Mouse (Mus musculus): Measurements from ENCODE around the gene Usp53. TPM values are rescaled to one million over a fixed set of nuclear protein-coding genes. Genes with fewer than 3 reads are reported as not detected.
A peak's percentile ranks its signal among the peaks of the same experiment; 100 is the strongest.

Gene Usp53
- 14.8 and 21.5 TPM in 2 replicates for total RNA-seq (2012; rRNA removed)

- Histone ChIP-seq H3K9ac (ENCODE audit: insufficient read depth, low read depth, low read length, poor library complexity, severe bottlenecking) (peak within 1 kb of the TSS; percentile 95), H3K36me3 (ENCODE audit: control insufficient read depth, insufficient read depth, low read length, poor library complexity, severe bottlenecking) (no peaks in the 10 kb centered on the region), H3K4me3 (ENCODE audit: insufficient read depth in 1 of 2, low read depth in 1 of 2, low read length in 2 of 2, poor library complexity in 1 of 2, severe bottlenecking in 1 of 2) (peak within 1 kb of the TSS; percentile 79 to 84), H3K27ac (ENCODE audit: insufficient read depth, low read depth, low read length, poor library complexity, severe bottlenecking) (peak within 1 kb of the TSS; percentile 80), H3K9me3 (ENCODE audit: control insufficient read depth, insufficient read depth, low read depth, low read length) (no peaks in the 10 kb centered on the region), H3K4me1 (ENCODE audit: control insufficient read depth in 2 of 2, insufficient read depth in 2 of 2, low read length in 2 of 2, poor library complexity in 1 of 2) (peaks cover 2 to 6% of the 10 kb centered on the region in 2 experiments; a peak in 3 of 4 replicates)
- TF ChIP-seq ZNF384 (IDR thresholded peaks at IDR 0.05; ENCODE audit: low read depth, low read length) (no peak), CHD2 (IDR thresholded peaks at IDR 0.05; ENCODE audit: low read depth, low read length) (peak; percentile 94)
- peak; percentile 81 for DNase-seq (ENCODE audit: low read depth, low spot score)
- in situ Hi-C loops (cut with MboI; ENCODE audit: low sequenced_read_pairs in 2 of 2, unreplicated experiment in 2 of 2): no loop called here
Observed at GRCm38 (mm10) chr3:122984249-122985182, at the start of gene Usp53. Gene Usp53, minus strand, starts transcription at chr3:122984510.

GRCm38 (mm10) chr3:123033804-123034203 is 49.5 kb upstream of the Usp53 start:
- H3K27ac ChIP-seq (ENCODE audit: insufficient read depth, low read depth, low read length, poor library complexity, severe bottlenecking): no peak overlapping the region
- in situ Hi-C loops (cut with MboI; ENCODE audit: low sequenced_read_pairs in 2 of 2, unreplicated experiment in 2 of 2): no loop called here
- no peak overlapping the region for H3K4me3 ChIP-seq (ENCODE audit: insufficient read depth in 1 of 2, low read depth in 1 of 2, low read length in 2 of 2, poor library complexity in 1 of 2, severe bottlenecking in 1 of 2)
- H3K4me1 ChIP-seq (ENCODE audit: control insufficient read depth in 2 of 2, insufficient read depth in 2 of 2, low read length in 2 of 2, poor library complexity in 1 of 2): no peaks in the 10 kb centered on the region
- no peaks in the 10 kb centered on the region for H3K9me3 ChIP-seq (ENCODE audit: control insufficient read depth, insufficient read depth, low read depth, low read length)
- no peaks in the 10 kb centered on the region for H3K36me3 ChIP-seq (ENCODE audit: control insufficient read depth, insufficient read depth, low read length, poor library complexity, severe bottlenecking)
- no peak overlapping the region for H3K9ac ChIP-seq (ENCODE audit: insufficient read depth, low read depth, low read length, poor library complexity, severe bottlenecking)
- TF ChIP-seq ZC3H11A (IDR thresholded peaks at IDR 0.05; ENCODE audit: borderline replicate concordance, low read depth, low read length) (no peak), HCFC1 (IDR thresholded peaks at IDR 0.05; ENCODE audit: borderline replicate concordance, insufficient read depth, low read length) (no peak), ZNF384 (IDR thresholded peaks at IDR 0.05; ENCODE audit: low read depth, low read length) (no peak), CHD2 (IDR thresholded peaks at IDR 0.05; ENCODE audit: low read depth, low read length) (no peak), MAFK (IDR thresholded peaks at IDR 0.05; ENCODE audit: insufficient read depth, low read depth, low read length) (no peak)
- DNase-seq (ENCODE audit: low read depth, low spot score): no peak

DNA sequence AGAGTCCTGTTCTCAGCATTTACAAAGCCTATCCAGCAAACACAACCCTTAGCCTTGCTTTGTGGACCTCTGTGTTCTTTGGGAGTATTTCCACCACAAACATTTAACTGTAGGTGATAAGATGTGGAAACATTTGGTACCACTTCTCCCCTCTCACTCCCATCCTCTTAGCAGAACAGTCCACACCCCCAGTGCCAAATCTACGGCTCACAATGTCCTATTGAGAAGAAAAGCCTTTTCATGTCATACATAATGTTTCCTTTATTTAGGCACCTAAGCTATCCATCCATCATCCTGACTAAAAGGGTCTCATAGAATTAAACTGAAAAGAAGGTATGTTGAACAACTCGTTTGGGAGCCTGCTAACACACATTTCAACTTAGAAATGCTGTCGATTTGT is 41.3 kb upstream of the Usp53 start:
- Histone ChIP-seq H3K9me3 (ENCODE audit: control insufficient read depth, insufficient read depth, low read depth, low read length) (no peaks in the 10 kb centered on the region), H3K4me1 (ENCODE audit: control insufficient read depth in 2 of 2, insufficient read depth in 2 of 2, low read length in 2 of 2, poor library complexity in 1 of 2) (no peaks in the 10 kb centered on the region), H3K4me3 (ENCODE audit: insufficient read depth in 1 of 2, low read depth in 1 of 2, low read length in 2 of 2, poor library complexity in 1 of 2, severe bottlenecking in 1 of 2) (no peak overlapping the region), H3K27ac (ENCODE audit: insufficient read depth, low read depth, low read length, poor library complexity, severe bottlenecking) (no peak overlapping the region), H3K36me3 (ENCODE audit: control insufficient read depth, insufficient read depth, low read length, poor library complexity, severe bottlenecking) (no peaks in the 10 kb centered on the region), H3K9ac (ENCODE audit: insufficient read depth, low read depth, low read length, poor library complexity, severe bottlenecking) (no peak overlapping the region)
- TF ChIP-seq ZNF384 (IDR thresholded peaks at IDR 0.05; ENCODE audit: low read depth, low read length) (no peak), HCFC1 (IDR thresholded peaks at IDR 0.05; ENCODE audit: borderline replicate concordance, insufficient read depth, low read length) (no peak), CHD2 (IDR thresholded peaks at IDR 0.05; ENCODE audit: low read depth, low read length) (no peak), MAFK (IDR thresholded peaks at IDR 0.05; ENCODE audit: insufficient read depth, low read depth, low read length) (no peak), ZC3H11A (IDR thresholded peaks at IDR 0.05; ENCODE audit: borderline replicate concordance, low read depth, low read length) (no peak)
- in situ Hi-C loops (cut with MboI; ENCODE audit: low sequenced_read_pairs in 2 of 2, unreplicated experiment in 2 of 2): no loop called here
- no peak for DNase-seq (ENCODE audit: low read depth, low spot score)

- no peaks in the 10 kb centered on the region for H3K36me3 ChIP-seq (ENCODE audit: control insufficient read depth, insufficient read depth, low read length, poor library complexity, severe bottlenecking)
- H3K4me1 ChIP-seq (ENCODE audit: control insufficient read depth in 2 of 2, insufficient read depth in 2 of 2, low read length in 2 of 2, poor library complexity in 1 of 2): no peaks in the 10 kb centered on the region
- in situ Hi-C loops (cut with MboI; ENCODE audit: low sequenced_read_pairs in 2 of 2, unreplicated experiment in 2 of 2): no loop called here
- DNase-seq (ENCODE audit: low read depth, low spot score): no peak
- no peak overlapping the region for H3K4me3 ChIP-seq (ENCODE audit: insufficient read depth in 1 of 2, low read depth in 1 of 2, low read length in 2 of 2, poor library complexity in 1 of 2, severe bottlenecking in 1 of 2)
- H3K27ac ChIP-seq (ENCODE audit: insufficient read depth, low read depth, low read length, poor library complexity, severe bottlenecking): no peak overlapping the region
- no peak overlapping the region for H3K9ac ChIP-seq (ENCODE audit: insufficient read depth, low read depth, low read length, poor library complexity, severe bottlenecking)
- TF ChIP-seq CHD2 (IDR thresholded peaks at IDR 0.05; ENCODE audit: low read depth, low read length) (no peak), HCFC1 (IDR thresholded peaks at IDR 0.05; ENCODE audit: borderline replicate concordance, insufficient read depth, low read length) (no peak), ZNF384 (IDR thresholded peaks at IDR 0.05; ENCODE audit: low read depth, low read length) (no peak), ZC3H11A (IDR thresholded peaks at IDR 0.05; ENCODE audit: borderline replicate concordance, low read depth, low read length) (no peak), MAFK (IDR thresholded peaks at IDR 0.05; ENCODE audit: insufficient read depth, low read depth, low read length) (no peak)
- no peaks in the 10 kb centered on the region for H3K9me3 ChIP-seq (ENCODE audit: control insufficient read depth, insufficient read depth, low read depth, low read length)
Observed at GRCm38 (mm10) chr3:123024496-123025234, 40.4 kb upstream of the Usp53 start.
